Mouse (Mus musculus): Measurements from ENCODE around the gene Fbxo33. TPM values are rescaled to one million over a fixed set of nuclear protein-coding genes. Genes with fewer than 3 reads are reported as not detected.
"Not testable (repeated sequence)": the region's sequence is repeated elsewhere in the genome, so short reads cannot be mapped to it uniquely, and the experiment has no call there.

Gene Fbxo33
- total and polyA plus RNA-seq, 3 experiments: 9.5 to 31.6 (median 19.5) TPM

DNA sequence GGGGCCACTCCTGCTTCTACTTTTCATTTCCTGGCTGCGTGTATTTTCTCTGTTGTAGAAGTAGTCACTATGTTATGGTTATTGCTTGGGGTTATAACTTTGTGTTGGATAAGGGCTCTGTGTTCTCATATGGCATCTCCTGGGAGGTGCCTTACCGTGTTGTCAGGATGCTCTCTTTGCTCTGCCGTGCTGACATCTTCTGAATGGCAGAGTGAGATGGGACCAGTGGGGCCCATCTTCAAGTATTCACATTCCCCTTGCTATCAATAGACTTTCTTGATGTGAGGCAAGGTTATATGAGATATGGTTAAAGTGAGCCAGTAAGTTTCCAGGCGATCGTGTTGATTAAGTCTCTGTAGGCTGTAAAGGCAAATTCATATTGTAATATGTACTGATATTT, 39.5 kb upstream of the Fbxo33 start:
- dilution Hi-C loops (cut with MboI; ENCODE audit: extremely low pct_ligation_motif_present, extremely low pct_unique_long_range_greater_than_20kb, low sequenced_read_pairs) (no loop called here), in situ Hi-C loops (cut with MboI; ENCODE audit: low pct_ligation_motif_present, low pct_unique_long_range_greater_than_20kb, low sequenced_read_pairs) (no loop called here)
- H3K4me3 ChIP-seq (replicated peaks in 1 of 3; ENCODE audit: low read depth in 2 of 3, low read length in 2 of 3, poor library complexity in 1 of 3): no peak overlapping the region
- no peak overlapping the region for H3K4me2 ChIP-seq (ENCODE audit: insufficient read depth, low read depth, poor library complexity, severe bottlenecking)
- no peaks in the 10 kb centered on the region for H3K36me3 ChIP-seq (replicated peaks in 1 of 2; ENCODE audit: control insufficient read depth in 1 of 2, insufficient read depth in 1 of 2, low read length in 1 of 2)
- H3K9me3 ChIP-seq (replicated peaks; ENCODE audit: low read length): no peaks in the 10 kb centered on the region
- H3K9ac ChIP-seq (ENCODE audit: insufficient read depth, low read depth): no peak overlapping the region
- H3K27ac ChIP-seq (ENCODE audit: insufficient read depth, low read depth): no peak overlapping the region
- no peaks in the 10 kb centered on the region for H3K79me2 ChIP-seq (replicated peaks; ENCODE audit: control insufficient read depth, extremely low read depth, insufficient read depth, poor library complexity, severe bottlenecking)
- peaks cover 0 to 4% of the 10 kb centered on the region in 2 experiments; a peak in 1 of 4 replicates for H3K4me1 ChIP-seq (ENCODE audit: control insufficient read depth in 1 of 2, insufficient read depth in 2 of 2)
- TF ChIP-seq SMC3 (IDR thresholded peaks at IDR 0.05; ENCODE audit: low read depth, low read length) (no peak), TBP (conservative IDR thresholded peaks at IDR 0.05; ENCODE audit: low read depth, low read length) (no peak), TCF12 (IDR thresholded peaks at IDR 0.05; ENCODE audit: low read depth, low read length) (no peak), CHD2 (IDR thresholded peaks at IDR 0.05; ENCODE audit: low read length) (no peak), JUN (IDR thresholded peaks at IDR 0.05; ENCODE audit: insufficient read depth, low read depth, low read length) (no peak), CTCF (conservative IDR thresholded peaks at IDR 0.05 in 1 of 2, IDR thresholded peaks at IDR 0.05 in 1 of 2; ENCODE audit: low read depth in 2 of 2, low read length in 2 of 2) (no peak)
- no peaks in the 10 kb centered on the region for H3K27me3 ChIP-seq (replicated peaks)
- DNase-seq (ENCODE audit: extremely low read depth): no peak

GRCm38 (mm10) chr12:59250259-59250827, 30.8 kb upstream of the Fbxo33 start:
- H3K27ac ChIP-seq (ENCODE audit: insufficient read depth, low read depth): no peak overlapping the region
- in situ Hi-C loops (cut with MboI; ENCODE audit: low pct_ligation_motif_present, low pct_unique_long_range_greater_than_20kb, low sequenced_read_pairs) (no loop called here), dilution Hi-C loops (cut with MboI; ENCODE audit: extremely low pct_ligation_motif_present, extremely low pct_unique_long_range_greater_than_20kb, low sequenced_read_pairs) (no loop called here)
- no peaks in the 10 kb centered on the region for H3K79me2 ChIP-seq (replicated peaks; ENCODE audit: control insufficient read depth, extremely low read depth, insufficient read depth, poor library complexity, severe bottlenecking)
- no peaks in the 10 kb centered on the region for H3K9me3 ChIP-seq (replicated peaks; ENCODE audit: low read length)
- no peak overlapping the region for H3K9ac ChIP-seq (ENCODE audit: insufficient read depth, low read depth)
- no peaks in the 10 kb centered on the region for H3K4me1 ChIP-seq (ENCODE audit: control insufficient read depth in 1 of 2, insufficient read depth in 2 of 2)
- H3K4me3 ChIP-seq (replicated peaks in 1 of 3; ENCODE audit: low read depth in 2 of 3, low read length in 2 of 3, poor library complexity in 1 of 3): no peak overlapping the region
- no peak for DNase-seq (ENCODE audit: extremely low read depth)
- no peaks in the 10 kb centered on the region for H3K27me3 ChIP-seq (replicated peaks)
- TF ChIP-seq ETS1 (conservative IDR thresholded peaks at IDR 0.05; ENCODE audit: low read depth, low read length): no peak
- TF ChIP-seq ZNF384 (IDR thresholded peaks at IDR 0.05; ENCODE audit: low read depth, low read length): no peak
- TF ChIP-seq CTCF (conservative IDR thresholded peaks at IDR 0.05 in 1 of 2, IDR thresholded peaks at IDR 0.05 in 1 of 2; ENCODE audit: low read depth in 2 of 2, low read length in 2 of 2): no peak
- TF ChIP-seq CHD2 (IDR thresholded peaks at IDR 0.05; ENCODE audit: low read length): no peak
- no peak for TF ChIP-seq TCF12 (IDR thresholded peaks at IDR 0.05; ENCODE audit: low read depth, low read length)
- TF ChIP-seq MAFK (IDR thresholded peaks at IDR 0.05; ENCODE audit: insufficient replicate concordance, low read length): no peak
- no peak for TF ChIP-seq USF2 (conservative IDR thresholded peaks at IDR 0.05; ENCODE audit: low read depth, low read length)
- H3K4me2 ChIP-seq (ENCODE audit: insufficient read depth, low read depth, poor library complexity, severe bottlenecking): no peak overlapping the region
- H3K36me3 ChIP-seq (replicated peaks in 1 of 2; ENCODE audit: control insufficient read depth in 1 of 2, insufficient read depth in 1 of 2, low read length in 1 of 2): no peaks in the 10 kb centered on the region

- Histone ChIP-seq H3K4me2 (ENCODE audit: insufficient read depth, low read depth, poor library complexity, severe bottlenecking) (no peak overlapping the region), H3K27ac (ENCODE audit: insufficient read depth, low read depth) (no peak overlapping the region), H3K4me1 (ENCODE audit: control insufficient read depth in 1 of 2, insufficient read depth in 2 of 2) (no peaks in the 10 kb centered on the region), H3K9me3 (replicated peaks; ENCODE audit: low read length) (no peaks in the 10 kb centered on the region), H3K4me3 (replicated peaks in 1 of 3; ENCODE audit: low read depth in 2 of 3, low read length in 2 of 3, poor library complexity in 1 of 3) (no peak overlapping the region), H3K27me3 (replicated peaks) (no peaks in the 10 kb centered on the region), H3K79me2 (replicated peaks; ENCODE audit: control insufficient read depth, extremely low read depth, insufficient read depth, poor library complexity, severe bottlenecking) (no peaks in the 10 kb centered on the region), H3K36me3 (replicated peaks in 1 of 2; ENCODE audit: control insufficient read depth in 1 of 2, insufficient read depth in 1 of 2, low read length in 1 of 2) (no peaks in the 10 kb centered on the region), H3K9ac (ENCODE audit: insufficient read depth, low read depth) (no peak overlapping the region)
- dilution Hi-C loops (cut with MboI; ENCODE audit: extremely low pct_ligation_motif_present, extremely low pct_unique_long_range_greater_than_20kb, low sequenced_read_pairs): no loop called here
- TF ChIP-seq TCF12 (IDR thresholded peaks at IDR 0.05; ENCODE audit: low read depth, low read length): no peak
- TF ChIP-seq KAT2A (IDR thresholded peaks at IDR 0.05; ENCODE audit: insufficient replicate concordance, low read length): no peak
- TF ChIP-seq RAD21 (IDR thresholded peaks at IDR 0.05; ENCODE audit: low read depth, low read length): no peak
- TF ChIP-seq EP300 (IDR thresholded peaks at IDR 0.05; ENCODE audit: low read length): no peak
- TF ChIP-seq USF2 (conservative IDR thresholded peaks at IDR 0.05; ENCODE audit: low read depth, low read length): no peak
- TF ChIP-seq MXI1 (IDR thresholded peaks at IDR 0.05; ENCODE audit: low read depth, low read length): no peak
- in situ Hi-C loops (cut with MboI; ENCODE audit: low pct_ligation_motif_present, low pct_unique_long_range_greater_than_20kb, low sequenced_read_pairs): no loop called here
- DNase-seq (ENCODE audit: extremely low read depth): no peak
These were observed 29.4 kb upstream of the Fbxo33 start for GRCm38 (mm10) chr12:59248969-59249368.

- H3K9me3 ChIP-seq (replicated peaks; ENCODE audit: low read length); H3K4me2 ChIP-seq (ENCODE audit: insufficient read depth, low read depth, poor library complexity, severe bottlenecking); H3K79me2 ChIP-seq (replicated peaks; ENCODE audit: control insufficient read depth, extremely low read depth, insufficient read depth, poor library complexity, severe bottlenecking); dilution Hi-C loops (cut with MboI; ENCODE audit: extremely low pct_ligation_motif_present, extremely low pct_unique_long_range_greater_than_20kb, low sequenced_read_pairs); H3K4me3 ChIP-seq (replicated peaks in 1 of 3; ENCODE audit: low read depth in 2 of 3, low read length in 2 of 3, poor library complexity in 1 of 3); DNase-seq (ENCODE audit: extremely low read depth); H3K36me3 ChIP-seq (replicated peaks in 1 of 2; ENCODE audit: control insufficient read depth in 1 of 2, insufficient read depth in 1 of 2, low read length in 1 of 2); in situ Hi-C loops (cut with MboI; ENCODE audit: low pct_ligation_motif_present, low pct_unique_long_range_greater_than_20kb, low sequenced_read_pairs); H3K27ac ChIP-seq (ENCODE audit: insufficient read depth, low read depth); H3K27me3 ChIP-seq (replicated peaks); H3K4me1 ChIP-seq (ENCODE audit: control insufficient read depth in 1 of 2, insufficient read depth in 2 of 2); H3K9ac ChIP-seq (ENCODE audit: insufficient read depth, low read depth): not testable (repeated sequence)
These were observed 21.5 kb upstream of the Fbxo33 start for GRCm38 (mm10) chr12:59241031-59241430.
